Mouse (Mus musculus) MEL (cell line): ENCODE measurements around the gene Tm4sf5.

Experiments
- CTCF ChIP-seq, 3 experiments: IDR thresholded peaks in 2 of 3; conservative IDR thresholded peaks in 1 of 3; 2 replicates each; pipeline ENCODE4 v1.5.1; 2011 to 2012; ENCODE audit warnings: low read length in 3 of 3, low read depth in 2 of 3, mild to moderate bottlenecking in 2 of 3, improper control_type of control experiment in 1 of 3, inconsistent platforms in 1 of 3, mixed read lengths in 1 of 3, moderate library complexity in 1 of 3; ENCODE audit not compliant: control insufficient read depth in 1 of 3, insufficient read depth in 1 of 3, poor library complexity in 1 of 3, severe bottlenecking in 1 of 3
- USF1 ChIP-seq: IDR thresholded peaks from 2 replicates; pipeline ENCODE4 v1.6.1; 2014; ENCODE audit warnings: low read depth, mild to moderate bottlenecking, inconsistent platforms, low read length, improper control_type of control experiment, moderate library complexity

DNA sequence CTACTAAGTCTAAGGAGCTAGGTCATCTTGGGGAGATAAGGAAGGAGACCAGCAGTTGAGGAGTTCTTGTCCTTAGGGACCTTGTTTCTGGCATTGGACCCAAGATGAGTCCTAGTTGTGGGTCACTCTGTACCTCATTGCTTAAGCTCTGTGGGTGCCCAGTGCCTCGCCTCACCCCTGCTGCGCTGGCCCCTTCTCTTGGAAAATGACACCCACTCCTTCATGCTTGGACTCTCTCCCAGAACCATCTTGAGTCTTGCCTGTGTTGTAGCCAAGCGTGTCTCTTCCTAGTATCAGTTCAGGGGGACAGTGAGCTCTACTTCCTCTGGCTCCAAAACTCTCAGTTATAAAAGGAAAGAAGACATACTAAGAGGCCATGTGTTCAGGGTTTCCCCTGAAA is 15.9 kb upstream of the Tm4sf5 start:
- no peak for TF ChIP-seq CTCF (IDR thresholded peaks at IDR 0.05 in 2 of 3, conservative IDR thresholded peaks at IDR 0.05 in 1 of 3; ENCODE audit: control insufficient read depth in 1 of 3, insufficient read depth in 1 of 3, low read depth in 2 of 3, low read length in 3 of 3, poor library complexity in 1 of 3, severe bottlenecking in 1 of 3)
- TF ChIP-seq USF1, result no peak
